Mouse (Mus musculus): ENCODE data around the gene Ipo8.

- TF ChIP-seq ZNF384 (IDR thresholded peaks at IDR 0.05; ENCODE audit: low read depth, low read length) (no peak), HCFC1 (IDR thresholded peaks at IDR 0.05; ENCODE audit: borderline replicate concordance, insufficient read depth, low read length) (no peak), ZC3H11A (IDR thresholded peaks at IDR 0.05; ENCODE audit: borderline replicate concordance, low read depth, low read length) (no peak)
Observed at GRCm38 (mm10) chr6:148831728-148832121, 458 bp upstream of the Ipo8 start.
